Mouse (Mus musculus): ENCODE data around the gene Mpv17l. TPM values are rescaled to one million over a fixed set of nuclear protein-coding genes. Genes with fewer than 3 reads are reported as not detected.

Gene Mpv17l
- polyA plus RNA-seq, 1 experiment from 2014 or later: 27.6 TPM

GRCm38 (mm10) chr16:13875483-13875882 is 27.5 kb upstream of the Mpv17l start:
- no peak for ATAC-seq (replicated peaks; ENCODE audit: low FRiP score, low read depth)
- TF ChIP-seq CTCF (IDR thresholded peaks at IDR 0.05; ENCODE audit: low read depth): no peak
- Histone ChIP-seq H3K4me1 (replicated peaks; ENCODE audit: insufficient read depth, low read length) (no peaks in the 10 kb centered on the region), H3K4me3 (replicated peaks; ENCODE audit: low read depth, low read length) (no peak overlapping the region), H3K36me3 (ENCODE audit: insufficient read depth, low read length) (peaks cover 32% of the 10 kb centered on the region; the same call in 1 of the 2 replicates), H3K9ac (ENCODE audit: low read depth, low read length) (no peak overlapping the region), H3K27me3 (ENCODE audit: insufficient read depth, low read length) (no peaks in the 10 kb centered on the region), H3K27ac (no peak overlapping the region), H3K4me2 (ENCODE audit: low read length) (no peak overlapping the region), H3K9me3 (replicated peaks; ENCODE audit: low read length) (no peaks in the 10 kb centered on the region)
- WGBS: 94% methylated on average over 4 of the region's 4 CpGs
- DNase-seq (ENCODE audit: low spot score): no peak

GRCm38 (mm10) chr16:13883094-13883774 is 19.7 kb upstream of the Mpv17l start:
- Histone ChIP-seq H3K4me2 (ENCODE audit: low read length) (no peak overlapping the region), H3K4me1 (replicated peaks; ENCODE audit: insufficient read depth, low read length) (no peaks in the 10 kb centered on the region), H3K36me3 (ENCODE audit: insufficient read depth, low read length) (peaks cover 11% of the 10 kb centered on the region; the same call in 1 of the 2 replicates), H3K9me3 (replicated peaks; ENCODE audit: low read length) (no peaks in the 10 kb centered on the region), H3K27ac (no peak overlapping the region), H3K27me3 (ENCODE audit: insufficient read depth, low read length) (no peaks in the 10 kb centered on the region), H3K9ac (ENCODE audit: low read depth, low read length) (no peak overlapping the region), H3K4me3 (replicated peaks; ENCODE audit: low read depth, low read length) (no peak overlapping the region)
- 59% methylated on average over 3 of the region's 3 CpGs for WGBS
- peak; percentile 4 for DNase-seq (ENCODE audit: low spot score)
- no peak for ATAC-seq (replicated peaks; ENCODE audit: low FRiP score, low read depth)
- TF ChIP-seq CTCF (IDR thresholded peaks at IDR 0.05; ENCODE audit: low read depth): no peak

GRCm38 (mm10) chr16:13890449-13890848 is 12.5 kb upstream of the Mpv17l start:
- 88% methylated on average over 2 of the region's 2 CpGs for WGBS
- no peak overlapping the region for H3K9ac ChIP-seq (ENCODE audit: low read depth, low read length)
- no peak overlapping the region for H3K27ac ChIP-seq
- no peaks in the 10 kb centered on the region for H3K4me1 ChIP-seq (replicated peaks; ENCODE audit: insufficient read depth, low read length)
- ATAC-seq (replicated peaks; ENCODE audit: low FRiP score, low read depth): no peak
- H3K4me3 ChIP-seq (replicated peaks; ENCODE audit: low read depth, low read length): no peak overlapping the region
- no peaks in the 10 kb centered on the region for H3K27me3 ChIP-seq (ENCODE audit: insufficient read depth, low read length)
- TF ChIP-seq CTCF (IDR thresholded peaks at IDR 0.05; ENCODE audit: low read depth): no peak
- no peak overlapping the region for H3K4me2 ChIP-seq (ENCODE audit: low read length)
- H3K36me3 ChIP-seq (ENCODE audit: insufficient read depth, low read length): 0 out of 2 replicates have a peak, but pooled peaks cover 2% of the 10 kb centered on the region
- no peak for DNase-seq (ENCODE audit: low spot score)
- no peaks in the 10 kb centered on the region for H3K9me3 ChIP-seq (replicated peaks; ENCODE audit: low read length)

DNA sequence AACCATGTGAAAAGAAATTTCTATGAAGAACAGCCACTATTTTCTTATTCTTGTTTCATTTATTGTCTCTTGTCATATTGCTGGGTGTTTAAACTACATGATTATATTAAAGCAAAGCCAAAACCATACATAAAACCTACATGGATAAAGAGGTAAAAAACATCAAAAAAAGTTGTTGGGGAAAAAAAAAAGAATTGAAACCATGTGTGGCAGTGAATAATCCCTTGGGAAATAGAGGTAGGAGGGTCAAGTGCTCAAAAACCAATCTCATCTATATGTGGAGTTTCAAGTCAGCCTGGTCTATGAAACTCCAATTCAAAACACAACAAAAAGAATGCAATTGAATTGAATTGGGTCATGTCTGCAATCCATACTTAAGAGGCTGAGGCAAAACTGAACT is 10.1 kb upstream of the Mpv17l start:
- no peak for TF ChIP-seq CTCF (IDR thresholded peaks at IDR 0.05; ENCODE audit: low read depth)
- no peak overlapping the region for H3K9ac ChIP-seq (ENCODE audit: low read depth, low read length)
- no peak overlapping the region for H3K27ac ChIP-seq
- no peak overlapping the region for H3K4me2 ChIP-seq (ENCODE audit: low read length)
- no peaks in the 10 kb centered on the region for H3K4me1 ChIP-seq (replicated peaks; ENCODE audit: insufficient read depth, low read length)
- ATAC-seq (replicated peaks; ENCODE audit: low FRiP score, low read depth): no peak
- H3K4me3 ChIP-seq (replicated peaks; ENCODE audit: low read depth, low read length): no peak overlapping the region
- DNase-seq (ENCODE audit: low spot score): no peak
- H3K27me3 ChIP-seq (ENCODE audit: insufficient read depth, low read length): no peaks in the 10 kb centered on the region
- H3K9me3 ChIP-seq (replicated peaks; ENCODE audit: low read length): no peaks in the 10 kb centered on the region
- 0 out of 2 replicates have a peak, but pooled peaks cover 2% of the 10 kb centered on the region for H3K36me3 ChIP-seq (ENCODE audit: insufficient read depth, low read length)

- Histone ChIP-seq H3K4me3 (replicated peaks; ENCODE audit: low read depth, low read length) (no peak overlapping the region), H3K27me3 (ENCODE audit: insufficient read depth, low read length) (no peaks in the 10 kb centered on the region), H3K9ac (ENCODE audit: low read depth, low read length) (no peak overlapping the region), H3K36me3 (ENCODE audit: insufficient read depth, low read length) (0 out of 2 replicates have a peak, but pooled peaks cover 2% of the 10 kb centered on the region), H3K4me2 (ENCODE audit: low read length) (no peak overlapping the region), H3K27ac (no peak overlapping the region), H3K4me1 (replicated peaks; ENCODE audit: insufficient read depth, low read length) (no peaks in the 10 kb centered on the region), H3K9me3 (replicated peaks; ENCODE audit: low read length) (no peaks in the 10 kb centered on the region)
- no peak for TF ChIP-seq CTCF (IDR thresholded peaks at IDR 0.05; ENCODE audit: low read depth)
- no peak for ATAC-seq (replicated peaks; ENCODE audit: low FRiP score, low read depth)
- DNase-seq (ENCODE audit: low spot score): no peak
- 12% methylated on average over 2 of the region's 2 CpGs for WGBS
Observed at GRCm38 (mm10) chr16:13894097-13894496, 8.9 kb upstream of the Mpv17l start.

GRCm38 (mm10) chr16:13895740-13896139 is 7.2 kb upstream of the Mpv17l start:
- Histone ChIP-seq H3K9ac (ENCODE audit: low read depth, low read length) (no peak overlapping the region), H3K36me3 (ENCODE audit: insufficient read depth, low read length) (0 out of 2 replicates have a peak, but pooled peaks cover 2% of the 10 kb centered on the region), H3K27me3 (ENCODE audit: insufficient read depth, low read length) (no peaks in the 10 kb centered on the region), H3K4me3 (replicated peaks; ENCODE audit: low read depth, low read length) (no peak overlapping the region), H3K27ac (no peak overlapping the region), H3K9me3 (replicated peaks; ENCODE audit: low read length) (no peaks in the 10 kb centered on the region), H3K4me2 (ENCODE audit: low read length) (no peak overlapping the region), H3K4me1 (replicated peaks; ENCODE audit: insufficient read depth, low read length) (no peaks in the 10 kb centered on the region)
- 82% methylated on average over 3 of the region's 3 CpGs for WGBS
- no peak for TF ChIP-seq CTCF (IDR thresholded peaks at IDR 0.05; ENCODE audit: low read depth)
- DNase-seq (ENCODE audit: low spot score) (no peak), ATAC-seq (replicated peaks; ENCODE audit: low FRiP score, low read depth) (no peak)
